Mouse (Mus musculus) gastrocnemius, postnatal 36 days (tissue): Measurements from ENCODE around the gene Scgb1b11. TPM values are rescaled to one million over a fixed set of nuclear protein-coding genes. Genes with fewer than 3 reads are reported as not detected.
"Not testable (repeated sequence)": the region's sequence is repeated elsewhere in the genome, so short reads cannot be mapped to it uniquely, and the experiment has no call there.

ENCODE experiments used
- DNase-seq, 2 experiments: peaks; one replicate each; pipeline ENCODE4 v3.0.0; 2022
- intact Hi-C: fragments of 180-260 bp; cut with DNase I; formaldehyde crosslinking; loops from one replicate; pipeline ENCODE4 v1.15.1; 2025
- long read RNA-seq, 2 experiments: library from polyadenylated mRNA; stranded (forward); transcript quantifications; one replicate each; pipeline ENCODE4 v2.0.0; 2021
- total RNA-seq, 2 experiments: library from RNA; stranded (reverse); gene quantifications; 2 replicates each; pipeline ENCODE4 v1.2.3; 2021

The Scgb1b11 gene
- not detected for total RNA-seq
- long read RNA-seq, experiment 1: 0 reads
- long read RNA-seq, experiment 2: 0 reads

DNA sequence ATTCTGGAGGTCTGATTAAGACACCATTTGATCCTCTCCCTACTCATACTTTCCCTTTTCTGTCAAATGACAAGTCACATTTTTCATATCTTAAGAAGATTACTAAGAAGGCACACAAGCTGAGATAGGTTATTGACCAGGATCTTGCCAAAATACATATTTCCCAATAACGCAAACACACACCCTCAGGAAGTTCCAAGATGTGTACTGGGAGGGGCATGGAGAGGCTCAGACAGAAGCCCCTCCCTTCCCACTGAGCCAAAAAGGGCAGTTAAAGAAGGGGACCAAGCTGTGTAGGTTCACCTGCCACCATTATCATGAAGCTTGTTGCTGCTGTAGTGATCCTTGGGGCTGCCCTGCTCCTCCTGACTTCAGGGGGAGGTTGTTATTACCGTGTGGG lies at the start of gene Scgb1b11:
Scgb1b11 (plus strand) TSS at position 301 of the 400 bp plus-strand sequence.
- intact Hi-C loops, DNase-seq: not testable (repeated sequence)

DNA sequence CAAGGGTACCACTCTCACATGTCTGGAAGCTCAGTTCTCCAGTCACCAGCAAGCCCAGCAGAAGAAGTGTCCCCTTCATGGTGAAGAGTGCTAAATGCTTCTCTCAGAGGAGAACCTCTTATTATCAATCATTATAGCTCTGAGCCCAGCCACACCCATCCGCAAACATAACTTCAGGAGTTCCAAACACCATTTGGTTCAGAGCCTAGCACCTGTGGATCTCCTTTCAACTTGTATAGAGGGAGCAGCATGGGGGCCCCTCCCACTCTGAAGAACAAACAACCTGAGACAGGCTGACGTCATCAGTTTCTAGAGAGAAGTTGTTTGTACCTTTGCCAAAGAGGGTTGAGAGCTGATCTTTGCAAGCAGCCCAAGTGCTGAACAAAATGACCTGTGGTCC lies 11.6 kb upstream of the Scgb1b11 start, which contains the start of gene Scgb2b11:
Scgb2b11 (minus strand) TSS at position 101 of the 400 bp plus-strand sequence.
- DNase-seq, intact Hi-C loops: not testable (repeated sequence)

Other genes starting within 250 kb of the Scgb1b11 start
- gene Scgb1b10, start 122.0 kb upstream of the Scgb1b11 start, total RNA-seq: not detected
- not detected for gene Scgb2b11, start 11.7 kb upstream of the Scgb1b11 start, total RNA-seq
- not detected for gene Scgb2b12, start 104.4 kb downstream of the Scgb1b11 start, total RNA-seq
- not detected for gene Scgb1b12, start 111.3 kb downstream of the Scgb1b11 start, total RNA-seq
- gene Scgb1b29, start 218.7 kb downstream of the Scgb1b11 start, total RNA-seq: not detected